Comparison of ENCODE assay signal across 10 mouse cellular contexts in genomic region chr1:155038631-155039625, GRCm38 (mm10).
DNase-seq lines count a peak whose midpoint lies in the region; ATAC-seq lines count a peak whose summit lies in the region.
"Had no signal": no experiment of that assay in that cellular context is flagged by ENCODE, and none has a peak within 500 bp of the region (broad histone marks: within the 10 kb centered on the region; RNA-seq: fewer than 3 reads in every experiment).

No protein-coding gene starts in this region.

- no peak overlapping the region for H3K4me3 ChIP-seq in forebrain, embryonic 16.5 days (replicated peaks; ENCODE audit: low read length)
- no peak overlapping the region for H3K4me3 ChIP-seq in forebrain, embryonic 13.5 days
- H3K4me3 ChIP-seq in liver, embryonic 12.5 days: peak overlapping the region; percentile 18; the same call in 1 of the 2 replicates
- H3K4me3 ChIP-seq in limb, embryonic 10.5 days: no peak overlapping the region
- H3K4me3 ChIP-seq: embryonic facial prominence, embryonic 13.5 days had no signal

- peaks cover 5% of the 10 kb centered on the region; the same call in 1 of the 2 replicates for H3K4me1 ChIP-seq in forebrain, embryonic 16.5 days (replicated peaks; ENCODE audit: control insufficient read depth, insufficient read depth, low read length)
- H3K4me1 ChIP-seq in forebrain, embryonic 13.5 days: 0 out of 2 replicates have a peak, but pooled peaks cover 4% of the 10 kb centered on the region
- H3K4me1 ChIP-seq in liver, embryonic 12.5 days: peaks cover 75% of the 10 kb centered on the region
- peaks cover 19% of the 10 kb centered on the region for H3K4me1 ChIP-seq in limb, embryonic 10.5 days

- no peaks in the 10 kb centered on the region for H3K9me3 ChIP-seq in forebrain, embryonic 16.5 days (ENCODE audit: control insufficient read depth, low read length)
- H3K9me3 ChIP-seq in forebrain, embryonic 13.5 days (replicated peaks): no peaks in the 10 kb centered on the region
- no peaks in the 10 kb centered on the region for H3K9me3 ChIP-seq in liver, embryonic 12.5 days (replicated peaks)
- H3K9me3 ChIP-seq in limb, embryonic 10.5 days (replicated peaks): no peaks in the 10 kb centered on the region
- H3K9me3 ChIP-seq: embryonic facial prominence, embryonic 13.5 days had no signal

- H3K4me2 ChIP-seq in forebrain, embryonic 16.5 days (ENCODE audit: low read length): no peak overlapping the region
- H3K4me2 ChIP-seq in forebrain, embryonic 13.5 days: no peak overlapping the region
- H3K4me2 ChIP-seq in liver, embryonic 12.5 days: peak overlapping the region; percentile 63
- H3K4me2 ChIP-seq: embryonic facial prominence, embryonic 13.5 days had no signal

- H3K27ac ChIP-seq in forebrain, embryonic 16.5 days (ENCODE audit: low read length): peak overlapping the region; percentile 8; the same call in 1 of the 2 replicates
- no peak overlapping the region for H3K27ac ChIP-seq in forebrain, embryonic 13.5 days
- peak overlapping the region; percentile 92 for H3K27ac ChIP-seq in liver, embryonic 12.5 days
- no peak overlapping the region for H3K27ac ChIP-seq in limb, embryonic 10.5 days
- H3K27ac ChIP-seq: embryonic facial prominence, embryonic 13.5 days had no signal

- no peak for ATAC-seq in forebrain, embryonic 16.5 days
- ATAC-seq in forebrain, embryonic 13.5 days: no peak
- peak; percentile 98 for ATAC-seq in liver, embryonic 12.5 days

- no peak overlapping the region for H3K9ac ChIP-seq in forebrain, embryonic 16.5 days (replicated peaks; ENCODE audit: low read depth, low read length)
- no peak overlapping the region for H3K9ac ChIP-seq in forebrain, embryonic 13.5 days
- peak overlapping the region; percentile 67 for H3K9ac ChIP-seq in liver, embryonic 12.5 days
- H3K9ac ChIP-seq: embryonic facial prominence, embryonic 13.5 days had no signal

- H3K36me3 ChIP-seq in forebrain, embryonic 16.5 days (ENCODE audit: control insufficient read depth, insufficient read depth): no peaks in the 10 kb centered on the region
- H3K36me3 ChIP-seq in forebrain, embryonic 13.5 days (ENCODE audit: poor library complexity, severe bottlenecking): no peaks in the 10 kb centered on the region
- no peaks in the 10 kb centered on the region for H3K36me3 ChIP-seq in liver, embryonic 12.5 days
- H3K36me3 ChIP-seq in limb, embryonic 10.5 days: no peaks in the 10 kb centered on the region
- H3K36me3 ChIP-seq: embryonic facial prominence, embryonic 13.5 days had no signal

- WGBS in forebrain, embryonic 16.5 days: 72% methylated on average over 11 of the region's 11 CpGs
- 78% methylated on average over 11 of the region's 11 CpGs for WGBS in forebrain, embryonic 13.5 days
- WGBS in liver, embryonic 12.5 days (ENCODE audit: insufficient replicate concordance): 14% methylated on average over 11 of the region's 11 CpGs
- 77% methylated on average over 11 of the region's 11 CpGs for WGBS in limb, embryonic 10.5 days

- DNase-seq in 416B (ENCODE audit: low read depth): peak; percentile 29
- peak; percentile 78 to 80 for DNase-seq in cerebellum, postnatal 25 days
- DNase-seq in limb, embryonic 10.5 days (ENCODE audit: low spot score): no peak
- no peak for DNase-seq in gastrocnemius, postnatal 10 days
- DNase-seq in lung, postnatal 36 days: no peak

- no peaks in the 10 kb centered on the region for H3K27me3 ChIP-seq in forebrain, embryonic 16.5 days (replicated peaks; ENCODE audit: control insufficient read depth, insufficient read depth, low read length)
- no peaks in the 10 kb centered on the region for H3K27me3 ChIP-seq in forebrain, embryonic 13.5 days
- no peaks in the 10 kb centered on the region for H3K27me3 ChIP-seq in liver, embryonic 12.5 days (replicated peaks)
- no peaks in the 10 kb centered on the region for H3K27me3 ChIP-seq in limb, embryonic 10.5 days (ENCODE audit: low read depth, poor library complexity, severe bottlenecking)
- H3K27me3 ChIP-seq: CH12.LX; embryonic facial prominence, embryonic 13.5 days had no signal

Comparison
In these comparisons a context has a peak if more than half of its experiments do, and no peak if none do; other contexts are left out.
1. H3K27ac ChIP-seq: peak in forebrain, embryonic 16.5 days (single experiment) and liver, embryonic 12.5 days (single experiment); none in forebrain, embryonic 13.5 days (single experiment) and limb, embryonic 10.5 days (single experiment).
2. DNase-seq: peak in 416B (single experiment) and cerebellum, postnatal 25 days (2 of 2); none in limb, embryonic 10.5 days (single experiment), gastrocnemius, postnatal 10 days (single experiment) and lung, postnatal 36 days (single experiment).